Mouse (Mus musculus): ENCODE measurements around the gene Sirt1.

DNA sequence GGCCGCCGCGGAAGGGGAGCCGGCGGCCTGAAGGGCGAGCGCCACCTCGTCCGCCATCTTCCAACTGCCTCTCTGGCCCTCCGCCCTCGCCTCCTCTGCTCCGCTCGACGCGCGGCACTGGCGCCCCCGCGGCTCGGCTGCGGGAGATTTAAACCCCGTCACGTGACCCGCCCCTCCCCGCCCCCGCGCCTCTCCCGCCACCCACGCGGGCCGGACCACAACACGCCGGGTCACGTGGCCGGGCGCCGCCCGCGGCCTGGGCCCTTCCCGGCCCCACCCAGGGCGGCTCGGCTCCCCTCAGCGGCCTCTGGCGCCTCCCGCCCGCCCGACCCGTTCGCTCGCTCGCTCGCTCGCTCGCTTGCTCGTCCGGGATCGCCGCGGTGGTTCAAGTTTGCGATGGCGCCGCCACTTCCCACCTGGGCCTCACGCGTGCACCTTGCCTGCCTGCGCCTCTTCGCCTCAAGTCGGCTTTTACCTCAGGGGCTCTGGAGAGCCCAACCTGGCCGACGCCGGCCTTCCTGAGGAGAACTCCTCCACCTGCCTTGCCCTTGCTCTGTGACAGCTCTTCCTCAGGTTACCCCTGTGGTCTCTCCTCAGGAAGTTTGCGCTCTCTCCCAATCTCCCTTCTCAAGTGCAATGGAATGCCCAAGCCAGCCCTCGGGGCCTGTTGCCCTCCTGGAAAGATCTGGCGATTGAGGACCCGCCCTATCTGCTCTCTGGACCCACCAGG lies 42.4 kb downstream of the Sirt1 start:
- TF ChIP-seq CTCF (IDR thresholded peaks at IDR 0.05; ENCODE audit: borderline replicate concordance, extremely low read depth, insufficient read depth, insufficient read length) (no peak), POLR2A (IDR thresholded peaks at IDR 0.05; ENCODE audit: borderline replicate concordance, extremely low read depth, insufficient read depth, insufficient read length, poor library complexity, severe bottlenecking) (peak; percentile 99)
